Mouse (Mus musculus) MEL (cell line): ENCODE results near the gene Rtp1. TPM values are rescaled to one million over a fixed set of nuclear protein-coding genes. Genes with fewer than 3 reads are reported as not detected.

Experiments used
- DNase-seq: peaks from one replicate; pipeline ENCODE4 v3.0.0; 2011; ENCODE audit warnings: low read depth, low spot score
- H3K27ac ChIP-seq: 2 replicates; pipeline ENCODE4 v1.5.1; 2012; ENCODE audit warnings: low read depth, mild to moderate bottlenecking, control low read depth, low read length, moderate library complexity; ENCODE audit not compliant: control insufficient read depth
- H3K27me3 ChIP-seq, 2 experiments: fragments of 150-350 bp in 1 of 2; sonication (generic) in 1 of 2; 2 replicates each; pipeline ENCODE4 v1.6.1; 2012; ENCODE audit warnings: low read length in 2 of 2, mild to moderate bottlenecking in 2 of 2, improper control_type of control experiment in 1 of 2, moderate library complexity in 1 of 2; ENCODE audit not compliant: insufficient read depth in 2 of 2, control insufficient read depth in 1 of 2
- H3K36me3 ChIP-seq, 2 experiments: 2 replicates each; pipeline ENCODE4 v1.6.1; 2012 to 2014; ENCODE audit warnings: low read length in 2 of 2, improper control_type of control experiment in 1 of 2, inconsistent platforms in 1 of 2, mild to moderate bottlenecking in 1 of 2; ENCODE audit not compliant: insufficient read depth in 2 of 2, control insufficient read depth in 1 of 2
- H3K4me1 ChIP-seq, 2 experiments: fragments of 150-350 bp in 1 of 2; sonication (generic) in 1 of 2; 2 replicates each; pipeline ENCODE4 v1.6.1; 2012; ENCODE audit warnings: low read length in 2 of 2, improper control_type of control experiment in 1 of 2, mild to moderate bottlenecking in 1 of 2; ENCODE audit not compliant: insufficient read depth in 2 of 2, control insufficient read depth in 1 of 2
- H3K4me3 ChIP-seq, 2 experiments: fragments of 150-350 bp in 1 of 2; sonication (generic) in 1 of 2; 2 replicates each; pipeline ENCODE4 v1.5.1; 2012; ENCODE audit warnings: low read depth in 2 of 2, low read length in 2 of 2, mild to moderate bottlenecking in 2 of 2, moderate library complexity in 2 of 2, control low read depth in 1 of 2, improper control_type of control experiment in 1 of 2; ENCODE audit not compliant: control insufficient read depth in 1 of 2, insufficient read depth in 1 of 2
- H3K79me2 ChIP-seq: 2 replicates; pipeline ENCODE4 v1.6.1; 2012; ENCODE audit warnings: mild to moderate bottlenecking, low read length, moderate library complexity; ENCODE audit not compliant: control insufficient read depth, poor library complexity, insufficient read depth
- H3K9ac ChIP-seq: 2 replicates; pipeline ENCODE4 v1.6.1; 2012; ENCODE audit warnings: low read depth, mild to moderate bottlenecking, control low read depth, low read length, moderate library complexity; ENCODE audit not compliant: control insufficient read depth, poor library complexity, severe bottlenecking
- H3K9me3 ChIP-seq: fragments of 150-350 bp; sonication (generic); replicated peaks from 2 replicates; pipeline ENCODE4 v1.6.1; 2012; ENCODE audit warnings: mild to moderate bottlenecking, low read length, improper control_type of control experiment, moderate library complexity; ENCODE audit not compliant: insufficient read depth
- BHLHE40 ChIP-seq: IDR thresholded peaks from 2 replicates; pipeline ENCODE4 v1.6.1; 2012; ENCODE audit warnings: low read depth, mild to moderate bottlenecking, inconsistent platforms, low read length, improper control_type of control experiment, borderline replicate concordance
- CHD1 ChIP-seq: IDR thresholded peaks from 2 replicates; pipeline ENCODE4 v1.6.1; 2012; ENCODE audit warnings: low read depth, mild to moderate bottlenecking, inconsistent platforms, low read length, improper control_type of control experiment
- CHD2 ChIP-seq: IDR thresholded peaks from 2 replicates; pipeline ENCODE4 v1.6.1; 2011; ENCODE audit warnings: low read length, improper control_type of control experiment
- CTCF ChIP-seq, 3 experiments: IDR thresholded peaks in 2 of 3; conservative IDR thresholded peaks in 1 of 3; 2 replicates each; pipeline ENCODE4 v1.5.1; 2011 to 2012; ENCODE audit warnings: low read length in 3 of 3, low read depth in 2 of 3, mild to moderate bottlenecking in 2 of 3, improper control_type of control experiment in 1 of 3, inconsistent platforms in 1 of 3, mixed read lengths in 1 of 3, moderate library complexity in 1 of 3; ENCODE audit not compliant: control insufficient read depth in 1 of 3, insufficient read depth in 1 of 3, poor library complexity in 1 of 3, severe bottlenecking in 1 of 3
- E2F4 ChIP-seq: IDR thresholded peaks from 2 replicates; pipeline ENCODE4 v1.6.1; 2011; ENCODE audit warnings: low read depth, low read length, improper control_type of control experiment, borderline replicate concordance
- ETS1 ChIP-seq: IDR thresholded peaks from 2 replicates; pipeline ENCODE4 v1.6.1; 2012; ENCODE audit warnings: low read depth, mild to moderate bottlenecking, inconsistent platforms, low read length, improper control_type of control experiment, moderate library complexity
- HCFC1 ChIP-seq: IDR thresholded peaks from 2 replicates; pipeline ENCODE4 v1.6.1; 2012; ENCODE audit warnings: low read depth, mild to moderate bottlenecking, inconsistent platforms, low read length, improper control_type of control experiment, moderate library complexity
- JUND ChIP-seq: IDR thresholded peaks from 2 replicates; pipeline ENCODE4 v1.6.1; 2011; ENCODE audit warnings: low read depth, mild to moderate bottlenecking, improper control_type of control experiment, low read length
- MAFK ChIP-seq: IDR thresholded peaks from 2 replicates; pipeline ENCODE4 v1.6.1; 2011; ENCODE audit warnings: low read depth, mild to moderate bottlenecking, low read length, improper control_type of control experiment, borderline replicate concordance
- MAX ChIP-seq: IDR thresholded peaks from 2 replicates; pipeline ENCODE4 v1.6.1; 2011; ENCODE audit warnings: low read length, improper control_type of control experiment
- MAZ ChIP-seq: IDR thresholded peaks from 2 replicates; pipeline ENCODE4 v1.6.1; 2012; ENCODE audit warnings: low read depth, mild to moderate bottlenecking, inconsistent platforms, low read length, improper control_type of control experiment
- MEF2A ChIP-seq: IDR thresholded peaks from 2 replicates; pipeline ENCODE4 v1.6.1; 2014; ENCODE audit warnings: low read depth, mild to moderate bottlenecking, inconsistent platforms, low read length, improper control_type of control experiment; ENCODE audit not compliant: poor library complexity, insufficient replicate concordance, severe bottlenecking; ENCODE audit errors: extremely low read depth
- MYC ChIP-seq: IDR thresholded peaks from 2 replicates; pipeline ENCODE4 v1.6.1; 2011; ENCODE audit warnings: low read depth, mild to moderate bottlenecking, low read length, improper control_type of control experiment, moderate library complexity
- NELFE ChIP-seq: IDR thresholded peaks from 2 replicates; pipeline ENCODE4 v1.6.1; 2011; ENCODE audit warnings: low read depth, low read length, improper control_type of control experiment
- NRF1 ChIP-seq: IDR thresholded peaks from 2 replicates; pipeline ENCODE4 v1.6.1; 2014; ENCODE audit warnings: low read depth, mild to moderate bottlenecking, inconsistent platforms, low read length, improper control_type of control experiment, moderate library complexity; ENCODE audit not compliant: poor library complexity, insufficient read depth, severe bottlenecking
- POLR2A ChIP-seq, 2 experiments: IDR thresholded peaks; 2 replicates each; pipeline ENCODE4 v1.6.1; 2011 to 2012; ENCODE audit warnings: low read length in 2 of 2, mild to moderate bottlenecking in 2 of 2, control low read depth in 1 of 2, improper control_type of control experiment in 1 of 2, low read depth in 1 of 2, moderate library complexity in 1 of 2; ENCODE audit not compliant: control insufficient read depth in 1 of 2, insufficient read depth in 1 of 2, poor library complexity in 1 of 2
- POLR2AphosphoS2 ChIP-seq: IDR thresholded peaks from 2 replicates; pipeline ENCODE4 v1.6.1; 2011; ENCODE audit warnings: low read length, improper control_type of control experiment
- RAD21 ChIP-seq: IDR thresholded peaks from 2 replicates; pipeline ENCODE4 v1.6.1; 2011; ENCODE audit warnings: mild to moderate bottlenecking, low read depth, low read length, improper control_type of control experiment
- RCOR1 ChIP-seq: IDR thresholded peaks from 2 replicates; pipeline ENCODE4 v1.6.1; 2012; ENCODE audit warnings: low read depth, mild to moderate bottlenecking, inconsistent platforms, low read length, improper control_type of control experiment
- TBP ChIP-seq: IDR thresholded peaks from 2 replicates; pipeline ENCODE4 v1.8.0; 2011; ENCODE audit warnings: low read depth, low read length, improper control_type of control experiment
- TCF12 ChIP-seq: IDR thresholded peaks from 2 replicates; pipeline ENCODE4 v1.6.1; 2014; ENCODE audit warnings: low read depth, mild to moderate bottlenecking, inconsistent platforms, low read length, improper control_type of control experiment, moderate library complexity
- USF2 ChIP-seq, 2 experiments: IDR thresholded peaks; 2 replicates each; pipeline ENCODE4 v1.6.1; 2011 to 2012; ENCODE audit warnings: improper control_type of control experiment in 2 of 2, low read length in 2 of 2, borderline replicate concordance in 1 of 2, inconsistent platforms in 1 of 2, low read depth in 1 of 2, mild to moderate bottlenecking in 1 of 2; ENCODE audit not compliant: insufficient read depth in 1 of 2
- ZKSCAN1 ChIP-seq: IDR thresholded peaks from 2 replicates; pipeline ENCODE4 v1.6.1; 2012; ENCODE audit warnings: low read depth, mild to moderate bottlenecking, inconsistent platforms, low read length, improper control_type of control experiment, moderate library complexity
- ZMIZ1 ChIP-seq: IDR thresholded peaks from 2 replicates; pipeline ENCODE4 v1.6.1; 2012; ENCODE audit warnings: low read depth, mild to moderate bottlenecking, inconsistent platforms, low read length, improper control_type of control experiment, moderate library complexity
- ZNF384 ChIP-seq: IDR thresholded peaks from 2 replicates; pipeline ENCODE4 v1.6.1; 2012; ENCODE audit warnings: low read depth, mild to moderate bottlenecking, inconsistent platforms, low read length, improper control_type of control experiment
- polyA plus RNA-seq, 2 experiments: library from polyadenylated mRNA; stranded (reverse) in 1 of 2; unstranded in 1 of 2; fragments of >175 nt in 1 of 2; fragments of >200 nt in 1 of 2; gene quantifications; 2 replicates each; pipeline versions ENCODE4 v1.2.1 to v1.2.4; 2012; ENCODE audit warnings: low replicate concordance in 2 of 2, low read depth in 1 of 2; ENCODE audit not compliant: insufficient read length in 2 of 2, insufficient read depth in 1 of 2, missing spikeins in 1 of 2
- total RNA-seq: library from RNA; depleted of rRNA; stranded (reverse); fragments of 300-350 nt; gene quantifications from 2 replicates; pipeline ENCODE4 v1.2.3, GENCODE M21; 2012

Rtp1 gene
- total and polyA plus RNA-seq, 3 experiments, result not detected

DNA sequence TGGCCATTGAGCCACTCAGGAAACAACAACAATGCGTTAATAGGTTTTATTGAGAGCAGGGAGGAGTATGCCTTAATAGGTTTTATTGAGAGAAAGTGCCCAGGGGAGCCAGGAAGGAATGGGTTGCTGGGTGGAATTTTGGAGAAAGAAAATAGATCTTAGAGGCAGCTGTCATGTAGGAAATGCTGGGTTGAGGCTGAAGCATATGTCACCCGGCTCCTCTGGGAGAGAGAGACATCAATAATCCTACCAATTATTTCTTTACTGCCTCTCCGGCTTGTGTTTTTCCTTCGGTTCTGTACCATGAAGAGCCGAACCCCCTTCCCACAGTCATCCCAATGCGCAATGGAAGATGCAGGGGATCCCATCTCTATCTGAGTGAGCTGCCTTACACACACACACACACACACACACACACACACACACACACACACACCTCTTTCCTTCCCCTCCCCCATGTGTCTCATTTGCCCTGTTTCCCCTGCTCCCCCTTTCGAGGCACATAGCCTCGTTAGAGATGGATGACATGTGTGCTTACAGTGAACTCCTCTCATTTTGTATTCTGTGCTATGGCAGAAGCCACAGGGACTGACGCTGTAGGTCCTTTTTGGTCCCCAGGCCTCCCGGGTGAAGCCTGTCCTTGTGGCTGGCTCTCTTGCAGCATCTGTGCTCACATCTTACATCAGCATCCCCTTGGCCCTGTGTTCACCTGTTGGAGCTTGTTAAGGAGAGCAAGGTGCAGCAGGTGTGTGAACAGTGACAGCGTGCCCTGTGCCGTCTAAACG, 11.3 kb upstream of the Rtp1 start:
- H3K9me3 ChIP-seq, result no peaks in the 10 kb centered on the region
- H3K4me1 ChIP-seq, result no peaks in the 10 kb centered on the region
- H3K27me3 ChIP-seq, result no peaks in the 10 kb centered on the region
- H3K27ac ChIP-seq, result no peak overlapping the region
- H3K4me3 ChIP-seq, result no peak overlapping the region
- no peak for DNase-seq
- TF ChIP-seq MAX, result no peak
- no peak for TF ChIP-seq NELFE
- no peak for TF ChIP-seq MEF2A
- TF ChIP-seq ZKSCAN1, result no peak
- no peak for TF ChIP-seq ZMIZ1
- no peak for TF ChIP-seq MAFK
- no peak for TF ChIP-seq CHD2
- no peak for TF ChIP-seq POLR2A (IDR thresholded peaks at IDR 0.05; ENCODE audit: control insufficient read depth in 1 of 2, insufficient read depth in 1 of 2, low read depth in 1 of 2, low read length in 2 of 2, poor library complexity in 1 of 2)
- TF ChIP-seq NRF1, result no peak
- TF ChIP-seq RAD21, result no peak
- TF ChIP-seq JUND, result no peak
- no peak for TF ChIP-seq BHLHE40
- TF ChIP-seq MAZ, result no peak
- TF ChIP-seq E2F4, result no peak
- TF ChIP-seq MYC, result no peak
- TF ChIP-seq RCOR1, result no peak
- no peak for TF ChIP-seq TBP
- no peak for TF ChIP-seq ETS1
- no peak overlapping the region for H3K9ac ChIP-seq
- no peaks in the 10 kb centered on the region for H3K36me3 ChIP-seq
- H3K79me2 ChIP-seq, result no peaks in the 10 kb centered on the region

DNA sequence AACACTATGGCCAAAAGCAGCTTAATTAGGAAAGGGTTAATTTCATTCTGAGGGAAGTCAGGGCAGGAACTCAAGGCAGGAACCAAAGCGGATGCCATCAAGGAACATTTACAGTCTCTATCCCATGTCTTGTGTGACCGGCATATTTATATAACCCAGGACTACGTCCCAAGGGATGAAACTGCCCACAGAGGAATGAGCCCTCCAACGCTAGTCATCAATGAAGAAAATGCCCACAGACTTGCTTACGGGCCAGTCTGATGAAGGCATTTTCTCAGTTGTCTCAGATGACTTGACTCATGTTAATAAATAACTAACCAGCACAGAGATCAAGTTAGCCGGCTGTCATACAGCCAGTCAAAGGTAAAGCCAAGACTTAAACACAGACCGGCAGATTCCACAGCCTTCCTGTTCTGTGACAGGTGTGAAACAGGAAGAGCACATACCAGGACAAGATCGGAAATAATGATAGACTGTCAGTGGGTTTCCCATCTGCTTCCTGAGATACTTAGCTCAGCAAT, 9.3 kb upstream of the Rtp1 start:
- no peak overlapping the region for H3K4me3 ChIP-seq
- no peak for DNase-seq
- H3K4me1 ChIP-seq, result no peaks in the 10 kb centered on the region
- H3K9ac ChIP-seq, result no peak overlapping the region
- TF ChIP-seq POLR2AphosphoS2 (no peak), RCOR1 (no peak), MAX (no peak), ZKSCAN1 (no peak), TBP (no peak), TCF12 (no peak), ETS1 (no peak), NELFE (no peak), CHD1 (no peak), CTCF (IDR thresholded peaks at IDR 0.05 in 2 of 3, conservative IDR thresholded peaks at IDR 0.05 in 1 of 3; ENCODE audit: control insufficient read depth in 1 of 3, insufficient read depth in 1 of 3, low read depth in 2 of 3, low read length in 3 of 3, poor library complexity in 1 of 3, severe bottlenecking in 1 of 3) (no peak), HCFC1 (no peak), USF2 (IDR thresholded peaks at IDR 0.05; ENCODE audit: borderline replicate concordance in 1 of 2, insufficient read depth in 1 of 2, low read depth in 1 of 2, low read length in 2 of 2) (no peak), ZNF384 (no peak)
- H3K79me2 ChIP-seq, result no peaks in the 10 kb centered on the region
- no peaks in the 10 kb centered on the region for H3K27me3 ChIP-seq
- H3K36me3 ChIP-seq, result no peaks in the 10 kb centered on the region
- no peaks in the 10 kb centered on the region for H3K9me3 ChIP-seq
- no peak overlapping the region for H3K27ac ChIP-seq
